Mouse (Mus musculus) CH12.LX (cell line): ENCODE results near the gene Pomt2. TPM values are rescaled to one million over a fixed set of nuclear protein-coding genes. Genes with fewer than 3 reads are reported as not detected.

ENCODE experiments used
- DNase-seq: peaks from one replicate; pipeline ENCODE4 v3.0.0-alpha.2; 2013; ENCODE audit errors: extremely low read depth
- H3K27ac ChIP-seq: 2 replicates; pipeline ENCODE4 v1.5.1; 2012; ENCODE audit warnings: low read depth, mild to moderate bottlenecking, control low read depth, moderate library complexity; ENCODE audit not compliant: insufficient read depth
- H3K27me3 ChIP-seq: replicated peaks from 2 replicates; pipeline ENCODE3; 2012; ENCODE audit warnings: inconsistent platforms
- H3K36me3 ChIP-seq, 2 experiments: replicated peaks in 1 of 2; 2 replicates each; pipeline versions ENCODE3 to v1.6.1; 2012; ENCODE audit warnings: inconsistent platforms in 1 of 2, low read length in 1 of 2, mild to moderate bottlenecking in 1 of 2, mixed read lengths in 1 of 2, moderate library complexity in 1 of 2; ENCODE audit not compliant: control insufficient read depth in 1 of 2, insufficient read depth in 1 of 2
- H3K4me1 ChIP-seq, 2 experiments: 2 replicates each; pipeline ENCODE4 v1.6.1; 2012; ENCODE audit warnings: inconsistent platforms in 1 of 2, moderate library complexity in 1 of 2; ENCODE audit not compliant: insufficient read depth in 2 of 2, control insufficient read depth in 1 of 2
- H3K4me2 ChIP-seq: 2 replicates; pipeline ENCODE4 v1.6.1; 2012; ENCODE audit warnings: low read depth, mild to moderate bottlenecking, control low read depth; ENCODE audit not compliant: poor library complexity, insufficient read depth, severe bottlenecking
- H3K4me3 ChIP-seq, 3 experiments: fragments of 150-350 bp in 1 of 3; sonication (generic) in 1 of 3; replicated peaks in 1 of 3; 2 replicates each; pipeline versions ENCODE3 to v1.5.1; 2011 to 2012; ENCODE audit warnings: low read depth in 2 of 3, low read length in 2 of 3, mild to moderate bottlenecking in 2 of 3, moderate library complexity in 2 of 3, control low read depth in 1 of 3, improper control_type of control experiment in 1 of 3, inconsistent platforms in 1 of 3, mixed read lengths in 1 of 3; ENCODE audit not compliant: poor library complexity in 1 of 3
- H3K79me2 ChIP-seq: replicated peaks from 2 replicates; pipeline ENCODE4 v1.6.1; 2012; ENCODE audit warnings: mild to moderate bottlenecking, moderate library complexity; ENCODE audit not compliant: control insufficient read depth, poor library complexity, insufficient read depth, severe bottlenecking; ENCODE audit errors: extremely low read depth
- H3K9ac ChIP-seq: 2 replicates; pipeline ENCODE4 v1.6.1; 2012; ENCODE audit warnings: low read depth, mild to moderate bottlenecking, control low read depth, moderate library complexity; ENCODE audit not compliant: insufficient read depth
- H3K9me3 ChIP-seq: replicated peaks from 2 replicates; pipeline ENCODE3; 2012; ENCODE audit warnings: low read length, inconsistent platforms, mixed read lengths
- BHLHE40 ChIP-seq: IDR thresholded peaks from 2 replicates; pipeline ENCODE4 v1.6.1; 2011; ENCODE audit warnings: mild to moderate bottlenecking, low read depth, low read length, improper control_type of control experiment
- E2F4 ChIP-seq: IDR thresholded peaks from 2 replicates; pipeline ENCODE4 v1.6.1; 2011; ENCODE audit warnings: low read depth, low read length, improper control_type of control experiment; ENCODE audit not compliant: insufficient replicate concordance
- EP300 ChIP-seq: IDR thresholded peaks from 2 replicates; pipeline ENCODE4 v1.6.1; 2011; ENCODE audit warnings: low read length, improper control_type of control experiment
- HCFC1 ChIP-seq: IDR thresholded peaks from 2 replicates; pipeline ENCODE4 v1.6.1; 2012; ENCODE audit warnings: low read depth, mild to moderate bottlenecking, inconsistent platforms, low read length, improper control_type of control experiment
- JUND ChIP-seq: conservative IDR thresholded peaks from 2 replicates; pipeline ENCODE4 v1.6.1; 2011; ENCODE audit warnings: low read depth, low read length, improper control_type of control experiment
- MAFK ChIP-seq: IDR thresholded peaks from 2 replicates; pipeline ENCODE4 v1.6.1; 2011; ENCODE audit warnings: low read length, improper control_type of control experiment; ENCODE audit not compliant: insufficient replicate concordance
- MXI1 ChIP-seq: IDR thresholded peaks from 2 replicates; pipeline ENCODE4 v1.6.1; 2011; ENCODE audit warnings: mild to moderate bottlenecking, low read depth, low read length, improper control_type of control experiment
- NELFE ChIP-seq: IDR thresholded peaks from 2 replicates; pipeline ENCODE4 v1.6.1; 2011; ENCODE audit warnings: low read depth, low read length, improper control_type of control experiment
- RCOR1 ChIP-seq: conservative IDR thresholded peaks from 2 replicates; pipeline ENCODE4 v1.6.1; 2012; ENCODE audit warnings: low read depth, mild to moderate bottlenecking, inconsistent platforms, low read length, improper control_type of control experiment
- SIN3A ChIP-seq: IDR thresholded peaks from 2 replicates; pipeline ENCODE4 v1.6.1; 2012; ENCODE audit warnings: low read length, improper control_type of control experiment, inconsistent platforms
- TBP ChIP-seq: conservative IDR thresholded peaks from 2 replicates; pipeline ENCODE4 v1.6.1; 2011; ENCODE audit warnings: low read depth, low read length, improper control_type of control experiment
- ZC3H11A ChIP-seq: IDR thresholded peaks from 2 replicates; pipeline ENCODE4 v1.6.1; 2012; ENCODE audit warnings: low read depth, mild to moderate bottlenecking, inconsistent platforms, low read length, improper control_type of control experiment
- ZNF384 ChIP-seq: IDR thresholded peaks from 2 replicates; pipeline ENCODE4 v1.6.1; 2012; ENCODE audit warnings: low read depth, low read length, improper control_type of control experiment, inconsistent platforms
- dilution Hi-C: fragments of 300-500 bp; cut with MboI; formaldehyde crosslinking; loops from 2 replicates; pipeline ENCODE4 v1.14.3; 2020; ENCODE audit warnings: low sequenced_read_pairs; ENCODE audit not compliant: extremely low pct_unique_long_range_greater_than_20kb, extremely low pct_ligation_motif_present
- in situ Hi-C: fragments of 300-500 bp; cut with MboI; formaldehyde crosslinking; loops from 3 replicates; pipeline ENCODE4 v1.14.3; 2019; ENCODE audit warnings: low sequenced_read_pairs, low pct_ligation_motif_present, low pct_unique_long_range_greater_than_20kb, mixed read lengths
- polyA plus RNA-seq: library from polyadenylated mRNA; unstranded; fragments of >175 nt; gene quantifications from 2 replicates; pipeline ENCODE4 v1.2.1, GENCODE M21; 2012; ENCODE audit warnings: low read depth; ENCODE audit not compliant: insufficient read length
- total RNA-seq, 2 experiments: library from RNA; depleted of rRNA; stranded (reverse); fragments of 300-350 nt in 1 of 2; fragments of >200 nt in 1 of 2; gene quantifications; 2 replicates each; pipeline ENCODE4 v1.2.3; 2012 to 2014

The Pomt2 gene
- total and polyA plus RNA-seq, 3 experiments = 11.6 to 12.8 (median 11.7) TPM

DNA sequence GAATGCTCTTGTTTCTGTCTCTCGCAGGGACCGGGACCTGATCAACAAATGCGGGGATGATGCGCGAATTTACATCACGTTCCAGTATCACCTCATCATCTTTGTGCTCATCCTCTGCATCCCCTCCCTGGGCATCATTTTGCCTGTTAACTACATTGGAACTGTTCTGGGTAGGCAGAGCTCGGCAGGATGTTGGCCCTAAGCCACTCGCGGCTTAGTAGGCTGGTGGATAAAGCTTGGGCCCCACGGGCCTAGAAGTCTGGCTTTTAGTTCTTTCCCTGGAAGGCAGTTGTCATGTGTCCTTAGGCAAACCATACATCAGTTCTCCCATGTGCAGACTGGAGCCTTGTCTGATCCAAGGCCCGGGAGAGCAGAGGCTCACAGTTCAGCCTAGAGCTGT lies 82.3 kb downstream of the Pomt2 start:
- Histone ChIP-seq H3K27me3 (peaks cover 24% of the 10 kb centered on the region), H3K9me3 (no peaks in the 10 kb centered on the region), H3K27ac (no peak overlapping the region), H3K4me3 (no peak overlapping the region), H3K4me1 (peaks cover 0 to 21% of the 10 kb centered on the region in 2 experiments; a peak in 3 of 4 replicates), H3K36me3 (no peaks in the 10 kb centered on the region), H3K9ac (no peak overlapping the region)
- dilution Hi-C loops = no loop called here
- DNase-seq = no peak
- in situ Hi-C loops = no loop called here
- TF ChIP-seq MAFK = no peak
- no peak for TF ChIP-seq SIN3A
- no peak for TF ChIP-seq MXI1
- TF ChIP-seq EP300 = no peak
- TF ChIP-seq BHLHE40 = no peak
- TF ChIP-seq, all 38 proteins: peak for 0
- Histone ChIP-seq H3K79me2 (no peaks in the 10 kb centered on the region), H3K4me2 (no peak overlapping the region)

DNA sequence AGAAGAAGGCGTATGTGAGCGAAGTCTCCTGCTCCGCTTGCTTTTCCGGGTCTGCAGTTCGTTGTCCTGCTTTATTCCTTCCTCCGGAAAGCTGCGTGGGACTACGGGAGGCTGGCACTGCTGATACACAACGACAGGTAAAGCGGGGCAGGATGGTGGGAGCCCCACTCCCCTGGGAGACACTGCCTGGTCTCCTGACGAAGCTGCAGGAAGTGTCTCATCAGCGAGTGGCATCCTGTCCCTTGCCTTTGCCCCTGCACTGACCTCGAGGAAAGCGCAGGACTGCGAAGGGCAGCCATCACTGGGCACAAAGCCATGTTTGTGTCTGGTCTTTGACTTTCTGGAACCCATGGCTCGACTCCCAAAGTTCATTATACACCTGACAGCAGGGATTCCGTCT lies 90.7 kb downstream of the Pomt2 start:
- Histone ChIP-seq H3K4me1 (no peaks in the 10 kb centered on the region), H3K9ac (no peak overlapping the region), H3K27me3 (peaks cover 93% of the 10 kb centered on the region), H3K4me2 (no peak overlapping the region), H3K4me3 (no peak overlapping the region), H3K27ac (no peak overlapping the region), H3K79me2 (no peaks in the 10 kb centered on the region), H3K9me3 (no peaks in the 10 kb centered on the region), H3K36me3 (no peaks in the 10 kb centered on the region)
- dilution Hi-C loops (no loop called here), in situ Hi-C loops (no loop called here)
- DNase-seq = no peak
- TF ChIP-seq HCFC1 = no peak
- no peak for TF ChIP-seq NELFE
- TF ChIP-seq TBP = no peak
- no peak for TF ChIP-seq JUND
- TF ChIP-seq E2F4 = no peak
- no peak for TF ChIP-seq ZNF384
- no peak for TF ChIP-seq RCOR1
- TF ChIP-seq ZC3H11A = no peak

Other genes with a start within 250 kb of the Pomt2 start
- 18.7 and 19.6 TPM in 2 replicates for gene Cipc, start 200.9 kb downstream of the Pomt2 start, total RNA-seq (2012; rRNA removed)
- 15.7 and 16.7 TPM in 2 replicates for gene Cipc, start 200.9 kb downstream of the Pomt2 start, total RNA-seq (2014; rRNA removed)
- 17.5 and 20.5 TPM in 2 replicates for gene Cipc, start 200.9 kb downstream of the Pomt2 start, polyA plus RNA-seq
- gene Zdhhc22, start 157.5 kb downstream of the Pomt2 start, total RNA-seq (2012; rRNA removed) = not detected in 2 replicates
- not detected in 2 replicates for gene Zdhhc22, start 157.5 kb downstream of the Pomt2 start, total RNA-seq (2014; rRNA removed)
- gene Zdhhc22, start 157.5 kb downstream of the Pomt2 start, polyA plus RNA-seq = not detected in 2 replicates
- 0.04 and 0.08 TPM in 2 replicates for gene Tmem63c, start 126.6 kb downstream of the Pomt2 start, total RNA-seq (2012; rRNA removed)
- 0.11 and 0.23 TPM in 2 replicates for gene Tmem63c, start 126.6 kb downstream of the Pomt2 start, total RNA-seq (2014; rRNA removed)
- 0.34 and 0.53 TPM in 2 replicates for gene Tmem63c, start 126.6 kb downstream of the Pomt2 start, polyA plus RNA-seq
- gene Ngb, start 45.4 kb downstream of the Pomt2 start, total RNA-seq (2012; rRNA removed) = 0.08 TPM in 1 of 2 replicates, not detected in the other
- gene Ngb, start 45.4 kb downstream of the Pomt2 start, total RNA-seq (2014; rRNA removed) = 0.23 TPM in 1 of 2 replicates, not detected in the other
- gene Ngb, start 45.4 kb downstream of the Pomt2 start, polyA plus RNA-seq = 0.15 TPM in 1 of 2 replicates, not detected in the other
- 16.7 and 22.3 TPM in 2 replicates for gene Gstz1, start 803 bp downstream of the Pomt2 start, total RNA-seq (2012; rRNA removed)
- 26.8 and 27.5 TPM in 2 replicates for gene Gstz1, start 803 bp downstream of the Pomt2 start, total RNA-seq (2014; rRNA removed)
- 19.7 and 20.5 TPM in 2 replicates for gene Gstz1, start 803 bp downstream of the Pomt2 start, polyA plus RNA-seq
- gene Samd15, start 51.8 kb upstream of the Pomt2 start, total RNA-seq (2012; rRNA removed) = 0.97 and 1.1 TPM in 2 replicates
- gene Samd15, start 51.8 kb upstream of the Pomt2 start, total RNA-seq (2014; rRNA removed) = 0.28 and 1.8 TPM in 2 replicates
- gene Samd15, start 51.8 kb upstream of the Pomt2 start, polyA plus RNA-seq = 2.8 and 3.9 TPM in 2 replicates
- 27.3 and 29.1 TPM in 2 replicates for gene Tmed8, start 52.5 kb upstream of the Pomt2 start, total RNA-seq (2012; rRNA removed)
- gene Tmed8, start 52.5 kb upstream of the Pomt2 start, total RNA-seq (2014; rRNA removed) = 27.9 and 29.3 TPM in 2 replicates
- gene Tmed8, start 52.5 kb upstream of the Pomt2 start, polyA plus RNA-seq = 29.4 and 34.8 TPM in 2 replicates
- gene Noxred1, start 90.8 kb upstream of the Pomt2 start, total RNA-seq (2012; rRNA removed) = 5.1 and 5.2 TPM in 2 replicates
- gene Noxred1, start 90.8 kb upstream of the Pomt2 start, total RNA-seq (2014; rRNA removed) = 6.9 and 8.0 TPM in 2 replicates
- 10.0 and 10.4 TPM in 2 replicates for gene Noxred1, start 90.8 kb upstream of the Pomt2 start, polyA plus RNA-seq
- 32.1 and 33.7 TPM in 2 replicates for gene Vipas39, start 118.3 kb upstream of the Pomt2 start, total RNA-seq (2012; rRNA removed)
- gene Vipas39, start 118.3 kb upstream of the Pomt2 start, total RNA-seq (2014; rRNA removed) = 44.4 and 47.2 TPM in 2 replicates
- 27.9 and 30.2 TPM in 2 replicates for gene Vipas39, start 118.3 kb upstream of the Pomt2 start, polyA plus RNA-seq
- 288 and 397 TPM in 2 replicates for gene Ahsa1, start 118.5 kb upstream of the Pomt2 start, total RNA-seq (2012; rRNA removed)
- 456 and 483 TPM in 2 replicates for gene Ahsa1, start 118.5 kb upstream of the Pomt2 start, total RNA-seq (2014; rRNA removed)
- 392 and 523 TPM in 2 replicates for gene Ahsa1, start 118.5 kb upstream of the Pomt2 start, polyA plus RNA-seq
- gene Ism2, start 151.7 kb upstream of the Pomt2 start, total RNA-seq (2012; rRNA removed) = 0.08 TPM in 2 replicates
- gene Ism2, start 151.7 kb upstream of the Pomt2 start, total RNA-seq (2014; rRNA removed) = not detected in 2 replicates
- gene Ism2, start 151.7 kb upstream of the Pomt2 start, polyA plus RNA-seq = 0.16 TPM in 1 of 2 replicates, not detected in the other
- 37.1 and 37.4 TPM in 2 replicates for gene Sptlc2, start 240.4 kb upstream of the Pomt2 start, total RNA-seq (2012; rRNA removed)
- 49.2 and 56.5 TPM in 2 replicates for gene Sptlc2, start 240.4 kb upstream of the Pomt2 start, total RNA-seq (2014; rRNA removed)
- gene Sptlc2, start 240.4 kb upstream of the Pomt2 start, polyA plus RNA-seq = 68.6 and 72.2 TPM in 2 replicates